Mouse (Mus musculus) Patski (cell line): ENCODE data around the gene Olfr1100. TPM values are rescaled to one million over a fixed set of nuclear protein-coding genes. Genes with fewer than 3 reads are reported as not detected.

Source experiments
- ATAC-seq: fragments of 100-300 bp; one replicate; pipeline ENCODE4 v1.8.0; 2021
- CTCF ChIA-PET: fragments of 350-600 bp; sonication (Branson Sonifier 250); formaldehyde crosslinking; loops from one replicate; lab custom pipeline; 2022; ENCODE audit warnings: inconsistent platforms; lab: Charles Lee
- POLR2A ChIA-PET: fragments of 350-600 bp; sonication (Branson Sonifier 250); formaldehyde crosslinking; loops from one replicate; lab custom pipeline; 2022; ENCODE audit warnings: antibody characterized with exemption, inconsistent platforms; lab: Charles Lee
- DNase-seq: peaks from one replicate; pipeline ENCODE4 v3.0.0-alpha.2; 2011; ENCODE audit warnings: low read depth, low spot score
- H3K27me3 ChIP-seq: fragments of 371-371 bp; one replicate; pipeline ENCODE4 v1.5.1; 2021
- CTCF ChIP-seq: fragments of 100-300 bp; IDR thresholded peaks from one replicate; pipeline ENCODE4 v1.5.1; 2021
- in situ Hi-C: fragments of 300-500 bp; cut with MboI; formaldehyde crosslinking; loops from 3 replicates; pipeline ENCODE4 v1.11.1; 2018; ENCODE audit warnings: low pct_unique_long_range_greater_than_20kb, mixed read lengths
- polyA plus RNA-seq: library from polyadenylated mRNA; unstranded; gene quantifications from one replicate; pipeline ENCODE4 v1.2.3, GENCODE M21; 2021

Gene Olfr1100
- not detected for polyA plus RNA-seq

DNA sequence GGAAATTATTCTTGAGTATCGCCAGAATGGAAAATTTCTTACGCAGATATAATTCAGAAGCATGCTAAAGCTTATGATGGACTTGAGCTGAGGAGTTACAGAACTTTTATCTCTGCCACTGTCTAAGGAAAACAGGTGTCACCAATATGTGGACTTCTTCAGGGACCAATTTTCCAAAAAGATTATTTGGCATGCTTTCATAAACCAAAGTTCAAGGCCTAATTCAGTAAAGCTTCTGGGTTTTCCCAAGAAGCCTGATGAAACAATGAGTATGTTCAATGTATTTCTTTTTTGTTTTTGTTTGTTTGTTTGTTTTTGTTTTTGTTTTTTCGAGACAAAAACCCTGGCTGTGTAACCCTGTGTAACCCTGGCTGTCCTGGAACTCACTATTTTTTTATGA, at the start of gene Olfr1100:
Olfr1100 (minus strand) TSS at position 101 of the 400 bp plus-strand sequence.
- no peak for ATAC-seq
- TF ChIP-seq CTCF = no peak
- ChIA-PET POLR2A (no interaction called here), CTCF (no interaction called here)
- H3K27me3 ChIP-seq = no peaks in the 10 kb centered on the region
- no peak for DNase-seq
- in situ Hi-C loops = no loop called here

DNA sequence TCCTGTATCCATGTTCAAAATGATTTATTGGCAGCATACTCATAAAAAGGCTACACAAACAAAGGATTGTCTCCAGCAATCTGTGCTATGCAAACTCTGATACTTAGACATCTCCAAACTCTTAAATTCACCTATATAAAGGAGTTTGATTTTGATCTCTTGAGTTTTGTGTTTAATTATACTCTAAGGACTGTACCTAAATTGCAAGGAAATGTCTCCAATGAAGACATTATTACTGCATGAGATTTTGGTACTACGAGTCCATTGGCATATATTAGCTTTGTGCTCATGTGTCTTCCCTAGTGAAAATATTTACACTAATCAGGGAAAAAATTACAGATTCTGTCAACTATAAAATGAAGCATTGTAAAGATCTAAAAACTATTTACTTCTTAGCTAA, 47.2 kb upstream of the Olfr1100 start, which contains the start of gene Olfr1104:
Olfr1104 (minus strand) TSS at position 101 of the 400 bp plus-strand sequence.
- CTCF ChIA-PET = no interaction called here
- DNase-seq (no peak), ATAC-seq (no peak)
- H3K27me3 ChIP-seq = peaks cover 4% of the 10 kb centered on the region
- POLR2A ChIA-PET = no interaction called here
- in situ Hi-C loops = no loop called here
- no peak for TF ChIP-seq CTCF

DNA sequence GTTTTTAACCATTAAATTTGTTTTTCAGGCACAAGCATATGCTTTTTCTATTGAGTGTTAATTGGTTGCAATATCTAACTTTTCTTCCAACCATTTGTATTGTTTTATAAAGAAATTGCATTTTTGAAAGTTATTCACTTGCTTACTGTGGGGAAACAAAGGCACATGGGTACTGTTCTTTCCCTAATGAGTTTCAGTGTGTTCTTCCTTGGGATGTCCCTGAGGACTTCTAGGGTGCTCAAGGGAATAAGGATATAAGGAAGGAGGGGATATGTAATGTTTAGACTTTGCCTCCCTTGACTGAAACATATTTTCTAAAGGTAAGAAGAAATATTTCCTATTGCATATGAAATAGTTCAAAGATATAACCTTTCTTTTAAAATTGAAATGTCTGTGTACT, 18.3 kb upstream of the Olfr1100 start, which contains the start of gene Olfr1102:
Olfr1102 (plus strand) TSS at position 301 of the 400 bp plus-strand sequence.
- ChIA-PET POLR2A (no interaction called here), CTCF (interaction anchor here (1.1 kb wide), 1 partner anchor 10 kb away, joined by 3 read pairs; no protein-coding TSS in a partner anchor)
- TF ChIP-seq CTCF = no peak
- ATAC-seq = no peak
- in situ Hi-C loops = no loop called here
- no peak for DNase-seq
- no peaks in the 10 kb centered on the region for H3K27me3 ChIP-seq

DNA sequence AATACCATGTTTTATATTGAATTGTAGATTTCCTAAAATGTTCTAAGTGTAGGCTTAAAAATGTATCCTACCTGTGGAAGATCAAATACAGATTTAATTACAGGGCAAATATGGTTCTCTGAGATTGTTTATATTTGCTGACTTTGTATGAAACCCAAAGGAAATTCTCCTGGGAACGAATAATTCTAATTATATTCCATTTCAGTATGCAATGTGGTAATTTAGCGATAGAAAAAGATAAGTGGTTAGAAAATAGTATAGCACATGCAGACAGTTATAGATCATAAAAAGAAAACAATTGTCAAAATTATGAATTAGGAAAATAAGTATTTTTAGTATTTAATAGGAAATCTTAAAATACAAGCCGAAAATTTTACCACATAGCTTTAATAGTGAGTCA, 11.4 kb upstream of the Olfr1100 start, which contains the start of gene Olfr1101:
Olfr1101 (minus strand) TSS at position 101 of the 400 bp plus-strand sequence.
- DNase-seq (no peak), ATAC-seq (no peak)
- in situ Hi-C loops = no loop called here
- no peaks in the 10 kb centered on the region for H3K27me3 ChIP-seq
- ChIA-PET CTCF (no interaction called here), POLR2A (no interaction called here)
- no peak for TF ChIP-seq CTCF

DNA sequence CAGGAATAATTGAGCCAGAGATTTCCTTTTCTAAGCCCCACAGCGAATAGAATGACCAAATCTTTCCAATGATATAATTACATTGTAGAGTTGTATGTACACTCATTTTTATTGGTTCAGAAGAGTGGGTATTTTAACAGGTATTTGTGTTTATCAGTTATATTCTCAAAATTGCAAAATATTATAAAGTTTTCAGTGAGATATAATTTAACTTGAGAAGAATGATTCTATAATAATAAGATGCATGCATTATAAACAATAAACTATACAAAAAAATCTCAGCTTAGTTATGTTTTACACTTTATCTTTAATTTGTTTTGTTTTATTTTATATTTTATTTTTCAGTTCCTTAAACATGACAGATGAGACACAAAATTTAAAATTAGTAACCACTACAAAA, 19.2 kb downstream of the Olfr1100 start, which contains the start of gene Olfr1099:
Olfr1099 (minus strand) TSS at position 101 of the 400 bp plus-strand sequence.
- H3K27me3 ChIP-seq = no peaks in the 10 kb centered on the region
- no peak for DNase-seq
- ChIA-PET CTCF (no interaction called here), POLR2A (no interaction called here)
- ATAC-seq = no peak
- in situ Hi-C loops = no loop called here
- no peak for TF ChIP-seq CTCF

DNA sequence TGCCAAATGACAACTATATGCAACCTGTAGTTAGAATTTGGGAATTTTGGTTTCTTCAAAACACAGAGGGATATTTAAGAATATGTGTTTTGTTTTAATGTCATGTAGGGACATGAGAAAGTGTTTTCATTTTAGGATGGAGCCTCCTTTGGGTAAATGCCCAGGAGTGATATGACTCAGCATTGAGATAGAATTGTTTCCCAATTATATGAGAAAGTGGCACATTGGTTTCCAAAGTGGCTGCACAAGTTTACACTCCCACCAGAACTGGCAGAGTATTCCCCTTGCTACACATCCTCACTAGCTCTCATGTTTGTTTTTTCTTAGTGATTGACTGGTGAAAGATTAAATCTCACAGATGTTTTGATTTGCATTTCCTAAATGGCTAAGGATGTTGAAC, 53.2 kb downstream of the Olfr1100 start:
- CTCF ChIA-PET = no interaction called here
- in situ Hi-C loops = no loop called here
- ATAC-seq = no peak
- TF ChIP-seq CTCF = no peak
- POLR2A ChIA-PET = no interaction called here
- no peaks in the 10 kb centered on the region for H3K27me3 ChIP-seq
- no peak for DNase-seq

Other genes with a start within 250 kb of the Olfr1100 start
- gene Olfr1089, start 246.3 kb downstream of the Olfr1100 start, polyA plus RNA-seq = not detected
- not detected for gene Olfr1090, start 221.0 kb downstream of the Olfr1100 start, polyA plus RNA-seq
- not detected for gene Olfr1093, start 197.5 kb downstream of the Olfr1100 start, polyA plus RNA-seq
- gene Olfr141, start 169.9 kb downstream of the Olfr1100 start, polyA plus RNA-seq = not detected
- gene Olfr1094, start 155.3 kb downstream of the Olfr1100 start, polyA plus RNA-seq = not detected
- not detected for gene Olfr1095, start 128.3 kb downstream of the Olfr1100 start, polyA plus RNA-seq
- not detected for gene Gm13723, start 105.2 kb downstream of the Olfr1100 start, polyA plus RNA-seq
- gene Olfr1097, start 87.7 kb downstream of the Olfr1100 start, polyA plus RNA-seq = not detected
- not detected for gene Olfr1098, start 55.4 kb downstream of the Olfr1100 start, polyA plus RNA-seq
- gene Olfr1099, start 19.3 kb downstream of the Olfr1100 start, polyA plus RNA-seq = not detected
- not detected for gene Olfr1101, start 11.3 kb upstream of the Olfr1100 start, polyA plus RNA-seq
- gene Olfr1102, start 18.4 kb upstream of the Olfr1100 start, polyA plus RNA-seq = not detected
- gene Olfr1104, start 47.1 kb upstream of the Olfr1100 start, polyA plus RNA-seq = not detected
- not detected for gene Olfr1105, start 56.6 kb upstream of the Olfr1100 start, polyA plus RNA-seq
- gene Olfr1106, start 72.3 kb upstream of the Olfr1100 start, polyA plus RNA-seq = not detected
- not detected for gene Olfr1107, start 95.9 kb upstream of the Olfr1100 start, polyA plus RNA-seq
- not detected for gene Olfr1109, start 116.1 kb upstream of the Olfr1100 start, polyA plus RNA-seq
- gene Olfr259, start 134.6 kb upstream of the Olfr1100 start, polyA plus RNA-seq = not detected
- not detected for gene Olfr1110, start 160.3 kb upstream of the Olfr1100 start, polyA plus RNA-seq
- not detected for gene Olfr1111, start 172.7 kb upstream of the Olfr1100 start, polyA plus RNA-seq
- gene Olfr1112, start 207.8 kb upstream of the Olfr1100 start, polyA plus RNA-seq = not detected
- not detected for gene Olfr1113, start 229.0 kb upstream of the Olfr1100 start, polyA plus RNA-seq